Mouse (Mus musculus): ENCODE results near the gene Fndc7. TPM values are rescaled to one million over a fixed set of nuclear protein-coding genes. Genes with fewer than 3 reads are reported as not detected.

The Fndc7 gene
- total RNA-seq, 2 experiments from 2014 or later, result 0.08 TPM; not detected in 1

GRCm38 (mm10) chr3:108830493-108830892, 59.3 kb downstream of the Fndc7 start:
- intact Hi-C loops (cut with DNase I; ENCODE audit: low total_unique reads), result no loop called here
- peak; percentile 57 for DNase-seq

GRCm38 (mm10) chr3:108815631-108816030, 74.2 kb downstream of the Fndc7 start:
- DNase-seq, result no peak
- intact Hi-C loops (cut with DNase I; ENCODE audit: low total_unique reads), result no loop called here

GRCm38 (mm10) chr3:108810747-108811263, 79.0 kb downstream of the Fndc7 start:
- intact Hi-C loops (cut with DNase I; ENCODE audit: low total_unique reads), result no loop called here

GRCm38 (mm10) chr3:108805622-108806021, 84.2 kb downstream of the Fndc7 start:
- intact Hi-C loops (cut with DNase I; ENCODE audit: low total_unique reads), result no loop called here
- DNase-seq, result no peak

More at GRCm38 (mm10) chr3:108810747-108811263, 79.0 kb downstream of the Fndc7 start:
- no peak for DNase-seq

Other genes starting within 250 kb of the Fndc7 start
- 10 to 100 TPM; 30.6 to 32.1 TPM for gene Clcc1, start 236.1 kb downstream of the Fndc7 start, total RNA-seq (2021)
- gene Gpsm2, start 167.7 kb downstream of the Fndc7 start, total RNA-seq (2021), result 1 to 10 TPM; 5.6 to 7.9 TPM
- under 1 TPM in 1 of 2 experiments, not detected in 1; 0.12 TPM for gene Aknad1, start 150.3 kb downstream of the Fndc7 start, total RNA-seq (2021)
- 10 to 100 TPM; 25.9 to 29.9 TPM for gene Stxbp3, start 49.5 kb downstream of the Fndc7 start, total RNA-seq (2021)
- gene Prpf38b, start 21.7 kb upstream of the Fndc7 start, total RNA-seq (2021), result 10 to 100 TPM; 18.6 to 19.5 TPM
- gene Henmt1, start 49.9 kb upstream of the Fndc7 start, total RNA-seq (2021), result not detected
- gene Gm9857, start 50.4 kb upstream of the Fndc7 start, total RNA-seq (2021), result not detected
- 10 to 100 TPM; 11.7 to 18.5 TPM for gene Fam102b, start 137.6 kb upstream of the Fndc7 start, total RNA-seq (2021)
- not detected for gene Slc25a54, start 190.5 kb upstream of the Fndc7 start, total RNA-seq (2021)
- 1 to 10 TPM; 6.3 to 8.0 TPM for gene Slc25a24, start 233.1 kb upstream of the Fndc7 start, total RNA-seq (2021)